Mouse (Mus musculus) skeletal muscle tissue, adult 2 months (tissue): ENCODE measurements around the gene Enpep.
A peak's percentile ranks its signal among the peaks of the same experiment; 100 is the strongest.

Experiments
- DNase-seq: peaks from one replicate; pipeline ENCODE4 v3.0.0-alpha.2; 2012; ENCODE audit warnings: low read depth, low spot score

Gene Enpep

DNA sequence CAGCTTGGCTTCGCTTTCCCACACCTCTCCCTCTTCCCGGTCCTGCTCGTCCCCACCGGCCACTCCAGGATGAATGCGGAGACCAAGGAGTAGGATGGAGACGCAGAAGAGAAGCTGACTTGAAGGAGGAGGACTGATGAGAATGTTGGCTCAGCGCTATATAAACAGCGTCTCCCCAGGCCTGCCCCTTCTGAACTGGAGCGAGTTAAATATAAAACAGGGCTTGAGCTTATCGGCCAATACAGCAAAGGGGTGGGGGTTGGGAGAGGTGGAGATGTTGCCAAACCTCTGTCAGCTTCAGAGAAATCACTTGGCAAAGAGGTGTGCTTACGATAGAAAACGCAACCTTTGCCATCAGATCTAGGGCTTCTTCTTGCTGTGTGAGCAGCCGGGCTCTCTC is at the start of gene Enpep:
Enpep (minus strand) TSS at position 135 of the 400 bp plus-strand sequence.
- peak; percentile 36 for DNase-seq

- no peak for DNase-seq
These were observed 46.6 kb upstream of the Enpep start for GRCm38 (mm10) chr3:129379109-129379508.

DNA sequence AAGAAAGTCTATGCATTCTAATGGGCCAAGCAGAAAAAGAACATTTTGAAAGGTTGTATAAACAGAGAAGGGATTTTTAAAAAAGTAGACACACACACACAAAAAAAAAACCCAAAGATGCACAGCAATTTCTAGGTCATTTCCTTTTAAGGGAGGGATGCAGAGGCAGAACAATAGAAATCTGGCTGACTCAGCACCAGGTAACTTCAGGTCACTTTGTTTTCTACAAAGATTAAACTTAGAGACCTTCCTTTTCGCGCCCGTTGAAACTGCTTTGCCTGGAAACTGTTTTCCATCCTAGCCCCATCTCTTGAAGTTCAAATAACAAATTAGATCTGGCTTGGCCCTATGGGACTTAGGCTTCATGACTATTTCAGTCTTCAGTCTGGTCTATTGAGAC is 42.6 kb upstream of the Enpep start:
- DNase-seq, result no peak

- no peak for DNase-seq
These were observed 40.6 kb upstream of the Enpep start for GRCm38 (mm10) chr3:129373108-129373507.

GRCm38 (mm10) chr3:129369491-129369890 is 37.0 kb upstream of the Enpep start:
- no peak for DNase-seq

DNA sequence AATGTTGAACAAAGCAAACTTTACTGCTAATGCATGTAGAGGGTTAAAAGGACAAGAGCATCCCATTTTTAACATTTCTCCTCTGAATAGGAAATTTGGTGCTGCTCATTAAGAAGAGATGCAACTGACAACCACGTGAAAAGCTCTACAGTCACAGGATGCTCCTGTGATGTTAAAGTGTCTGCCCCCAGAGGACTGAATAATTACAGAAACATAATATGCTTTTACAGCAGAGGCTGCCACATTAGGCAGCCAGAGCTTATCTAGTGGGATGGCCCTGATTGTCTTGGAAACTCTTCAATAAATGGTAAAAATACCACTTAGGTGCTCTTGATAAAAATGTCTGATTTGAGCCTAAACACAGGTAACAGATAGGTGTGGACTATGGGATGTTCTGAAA is 33.4 kb upstream of the Enpep start:
- DNase-seq, result no peak

DNA sequence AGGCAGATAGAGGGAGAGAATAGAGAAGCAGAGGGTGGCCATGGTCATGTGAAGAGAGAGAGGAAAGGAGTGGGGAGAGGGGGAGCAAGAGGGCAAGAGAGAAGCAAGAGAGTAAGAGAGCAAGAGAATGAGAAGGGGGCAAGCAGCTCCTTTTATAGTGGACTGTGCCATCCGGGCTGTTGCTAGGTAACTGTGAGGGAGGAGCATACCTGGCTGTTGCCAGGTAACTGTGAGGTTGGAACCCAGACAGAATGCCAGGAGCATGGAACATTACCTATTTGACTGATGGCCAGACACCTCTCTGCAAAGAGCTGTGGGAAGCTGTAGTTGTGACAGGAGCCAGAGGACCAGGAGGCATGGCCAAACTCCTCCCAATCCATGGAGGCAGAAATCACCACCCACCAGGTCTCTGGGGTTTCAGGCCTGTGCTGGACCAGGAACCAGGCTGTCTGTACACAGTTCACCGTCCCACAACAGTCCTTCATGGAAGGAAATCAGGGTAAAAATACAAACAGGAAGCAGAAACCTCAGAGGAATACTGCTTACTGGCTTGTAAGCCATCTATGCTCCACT is 32.4 kb upstream of the Enpep start:
- no peak for DNase-seq

GRCm38 (mm10) chr3:129363426-129363825 is 30.9 kb upstream of the Enpep start:
- no peak for DNase-seq

GRCm38 (mm10) chr3:129358115-129358514 is 25.6 kb upstream of the Enpep start:
- DNase-seq, result no peak

DNA sequence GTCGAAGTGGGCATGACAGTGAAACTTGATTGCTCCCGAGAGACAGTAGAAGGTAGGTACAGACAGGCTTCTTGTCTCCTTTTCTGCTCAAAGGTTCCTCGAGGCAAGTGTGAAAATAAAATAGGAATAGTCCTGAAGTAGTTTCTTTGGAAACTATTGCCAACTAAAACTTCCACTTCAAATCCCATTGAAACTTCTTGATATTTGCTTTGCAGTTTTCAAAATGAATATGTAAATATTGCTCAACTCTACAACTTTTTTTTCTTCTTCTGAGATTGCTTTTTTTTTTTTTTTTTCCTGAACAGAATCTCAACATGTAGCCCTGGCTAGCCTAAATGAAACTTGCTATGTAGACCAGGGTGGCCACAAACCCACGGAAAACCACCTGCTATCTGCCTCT is 21.4 kb upstream of the Enpep start:
- no peak for DNase-seq

GRCm38 (mm10) chr3:129351320-129351877 is 18.9 kb upstream of the Enpep start:
- no peak for DNase-seq

DNA sequence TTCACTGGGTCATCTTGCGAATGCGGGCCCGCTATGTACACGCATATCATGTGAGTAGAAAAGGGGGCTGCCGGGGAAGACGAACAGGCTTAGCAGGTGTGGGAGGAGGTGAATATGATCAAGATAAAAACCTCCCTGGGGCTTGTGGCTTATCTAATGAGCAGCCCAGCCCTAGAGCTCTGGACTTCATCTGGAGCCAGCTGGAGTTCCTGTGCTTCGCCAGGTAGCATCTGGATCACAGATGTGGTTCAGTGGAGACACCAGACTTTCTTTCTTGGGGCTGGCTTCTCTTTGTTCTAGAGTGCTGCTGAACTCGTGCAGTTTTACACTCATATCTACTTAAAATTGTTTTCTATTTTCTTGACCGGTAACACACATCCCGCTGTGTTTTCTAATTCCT is 14.8 kb upstream of the Enpep start:
- no peak for DNase-seq

DNA sequence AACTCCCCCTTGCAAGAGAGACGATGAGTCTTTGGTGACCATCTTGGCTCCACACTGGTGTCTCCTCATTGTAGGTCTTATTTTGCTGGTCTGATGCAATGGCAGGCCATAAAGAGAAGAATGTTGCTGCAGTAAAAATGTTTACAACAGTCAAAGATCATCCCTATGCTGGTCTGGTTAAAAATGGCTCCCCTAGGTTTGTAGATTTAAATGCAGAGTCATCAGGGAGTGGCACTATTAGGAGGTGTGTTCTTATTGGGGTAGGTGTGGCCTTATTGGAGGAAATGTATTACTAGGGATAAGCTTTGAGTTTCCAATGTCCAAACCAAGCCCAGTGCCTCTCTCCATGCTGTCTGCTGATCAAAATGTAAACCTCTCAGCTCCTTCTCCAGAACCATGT is 10.2 kb upstream of the Enpep start:
- DNase-seq, result no peak

GRCm38 (mm10) chr3:129341066-129341465 is 8.5 kb upstream of the Enpep start:
- no peak for DNase-seq

- DNase-seq, result peak; percentile 17
These were observed 6.0 kb upstream of the Enpep start for GRCm38 (mm10) chr3:129338296-129339091.

GRCm38 (mm10) chr3:129332142-129332541 is 378 bp downstream of the Enpep start:
- DNase-seq, result no peak

- no peak for DNase-seq
These were observed 1.1 kb downstream of the Enpep start for GRCm38 (mm10) chr3:129331427-129331826.

- DNase-seq, result no peak
These were observed 4.5 kb downstream of the Enpep start for GRCm38 (mm10) chr3:129328056-129328455.

GRCm38 (mm10) chr3:129321585-129321984 is 10.9 kb downstream of the Enpep start:
- no peak for DNase-seq

DNA sequence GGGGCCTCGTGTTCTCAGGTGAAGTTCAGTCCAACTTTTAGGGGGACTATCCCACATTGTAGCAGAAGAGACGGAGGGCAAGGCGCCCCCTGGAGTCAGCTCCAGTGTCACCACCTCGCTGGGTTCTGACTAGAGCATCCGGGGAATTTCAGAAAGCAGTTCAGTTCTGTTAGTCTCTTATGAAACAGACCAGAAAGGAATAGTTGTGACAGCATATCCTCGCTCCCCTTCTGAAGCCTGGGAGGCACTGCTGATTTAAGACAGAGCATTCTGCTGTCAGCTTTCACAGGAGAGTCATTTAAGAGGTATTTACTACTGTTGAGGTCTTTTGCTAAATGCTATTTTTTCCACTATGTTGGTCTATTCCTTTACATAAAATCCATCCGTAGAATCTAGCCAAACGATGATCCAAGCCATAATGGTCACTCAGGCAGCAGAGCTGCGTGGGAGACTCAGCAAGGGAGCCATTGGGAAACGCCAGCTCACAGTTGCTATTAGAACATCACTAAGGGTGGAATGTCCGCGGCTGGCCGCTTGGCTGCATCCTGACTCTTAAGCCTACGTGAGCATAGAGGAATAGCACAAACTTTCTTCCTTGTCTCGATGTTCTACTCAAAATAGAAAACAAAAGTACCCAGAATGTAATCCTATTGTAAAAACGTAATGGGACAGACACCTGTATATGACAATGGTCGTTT is 15.3 kb downstream of the Enpep start:
- DNase-seq, result no peak

GRCm38 (mm10) chr3:129313671-129314415 is 18.7 kb downstream of the Enpep start:
- DNase-seq, result no peak

- DNase-seq, result peak; percentile 52
These were observed 19.3 kb downstream of the Enpep start for GRCm38 (mm10) chr3:129313221-129313620.
